Mouse (Mus musculus) hindbrain, embryonic 16.5 days (tissue): ENCODE data around the gene 1190002N15Rik. TPM values are rescaled to one million over a fixed set of nuclear protein-coding genes. Genes with fewer than 3 reads are reported as not detected.

ENCODE experiments used
- ATAC-seq: fragments of 200-750 bp; cut with Nextera tagmentation; 2 replicates; pipeline ENCODE4 v1.8.0; 2017; ENCODE audit warnings: moderate TSS enrichment, moderate library complexity
- H3K27ac ChIP-seq: fragments of 300-500 bp; sonication (generic); 2 replicates; pipeline ENCODE4 v1.5.1; 2014; ENCODE audit warnings: low read depth, mild to moderate bottlenecking, control low read depth, low read length, moderate library complexity
- H3K27me3 ChIP-seq: fragments of 300-500 bp; sonication (generic); replicated peaks from 2 replicates; pipeline ENCODE4 v1.6.1; 2014; ENCODE audit warnings: low read length; ENCODE audit not compliant: control insufficient read depth, insufficient read depth
- H3K36me3 ChIP-seq: fragments of 300-500 bp; sonication (generic); 2 replicates; pipeline ENCODE4 v1.6.1; 2014; ENCODE audit warnings: mild to moderate bottlenecking, low read length, moderate library complexity, mixed read lengths; ENCODE audit not compliant: control insufficient read depth, insufficient read depth
- H3K4me1 ChIP-seq: fragments of 300-500 bp; sonication (generic); 2 replicates; pipeline ENCODE4 v1.6.1; 2014; ENCODE audit warnings: low read depth, low read length; ENCODE audit not compliant: control insufficient read depth, insufficient read depth
- H3K4me2 ChIP-seq: fragments of 300-500 bp; sonication (generic); 2 replicates; pipeline ENCODE4 v1.6.1; 2014; ENCODE audit warnings: mild to moderate bottlenecking, low read length, control low read depth, moderate library complexity
- H3K4me3 ChIP-seq: fragments of 300-500 bp; sonication (generic); 2 replicates; pipeline ENCODE4 v1.5.1; 2014; ENCODE audit warnings: mild to moderate bottlenecking, low read length, control low read depth, moderate library complexity
- H3K9ac ChIP-seq: fragments of 300-500 bp; sonication (generic); 2 replicates; pipeline ENCODE4 v1.6.1; 2014; ENCODE audit warnings: low read depth, mild to moderate bottlenecking, control low read depth, low read length, moderate library complexity
- H3K9me3 ChIP-seq: fragments of 300-500 bp; sonication (generic); 2 replicates; pipeline ENCODE4 v1.6.1; 2014; ENCODE audit warnings: mild to moderate bottlenecking, low read length, moderate library complexity; ENCODE audit not compliant: control insufficient read depth
- WGBS: fragments of 180-500 bp; shearing (Covaris S2); extraction: QIAGEN DNeasy Blood & Tissue Kit; methylation state at CpG from one replicate; pipeline ENCODE4 v1.1.7; 2014; 5-methylcytosine and 5-hydroxymethylcytosine counted together
- polyA plus RNA-seq: library from polyadenylated mRNA; unstranded; fragments of >200 nt; fragmentation: Nextera tagmentation; extraction: Ambion mirVana; gene quantifications from 2 replicates; pipeline ENCODE4 v1.2.1, GENCODE M21; 2015

Gene 1190002N15Rik
- polyA plus RNA-seq, 1 experiment from 2014 or later, result 4.3 TPM

- no peak for ATAC-seq
- Histone ChIP-seq H3K9me3 (no peaks in the 10 kb centered on the region), H3K27me3 (no peaks in the 10 kb centered on the region), H3K9ac (no peak overlapping the region), H3K4me1 (no peaks in the 10 kb centered on the region), H3K36me3 (no peaks in the 10 kb centered on the region), H3K4me2 (no peak overlapping the region), H3K4me3 (no peak overlapping the region), H3K27ac (no peak overlapping the region)
- WGBS, result 81% methylated on average over 9 of the region's 9 CpGs
Measured at GRCm38 (mm10) chr9:94491467-94491866, 46.4 kb downstream of the 1190002N15Rik start.

DNA sequence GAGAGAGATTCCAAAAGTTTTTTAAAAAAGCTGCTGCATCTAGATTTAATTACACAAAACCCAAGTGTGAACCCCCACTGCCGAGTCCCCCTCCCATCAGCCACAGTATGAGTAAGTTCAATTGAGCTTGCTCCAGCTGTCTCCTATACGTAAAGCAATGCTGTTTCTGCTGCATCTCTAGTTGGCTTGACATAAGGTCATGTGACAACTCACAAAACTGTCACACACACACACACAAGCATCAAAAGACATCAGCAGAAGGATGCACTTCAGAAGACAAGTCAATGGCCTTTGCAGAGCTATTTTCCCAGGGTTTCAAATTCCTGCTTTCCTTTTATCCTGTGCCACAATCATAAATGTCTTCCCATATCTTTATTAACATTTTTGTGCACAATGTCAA, 49.9 kb downstream of the 1190002N15Rik start:
- Histone ChIP-seq H3K9ac (no peak overlapping the region), H3K36me3 (no peaks in the 10 kb centered on the region), H3K27ac (no peak overlapping the region), H3K4me3 (no peak overlapping the region), H3K4me2 (no peak overlapping the region), H3K4me1 (no peaks in the 10 kb centered on the region), H3K9me3 (no peaks in the 10 kb centered on the region), H3K27me3 (no peaks in the 10 kb centered on the region)
- no peak for ATAC-seq
- whole genome bisulfite sequencing, result 82% methylated on average over 2 of the region's 2 CpGs

DNA sequence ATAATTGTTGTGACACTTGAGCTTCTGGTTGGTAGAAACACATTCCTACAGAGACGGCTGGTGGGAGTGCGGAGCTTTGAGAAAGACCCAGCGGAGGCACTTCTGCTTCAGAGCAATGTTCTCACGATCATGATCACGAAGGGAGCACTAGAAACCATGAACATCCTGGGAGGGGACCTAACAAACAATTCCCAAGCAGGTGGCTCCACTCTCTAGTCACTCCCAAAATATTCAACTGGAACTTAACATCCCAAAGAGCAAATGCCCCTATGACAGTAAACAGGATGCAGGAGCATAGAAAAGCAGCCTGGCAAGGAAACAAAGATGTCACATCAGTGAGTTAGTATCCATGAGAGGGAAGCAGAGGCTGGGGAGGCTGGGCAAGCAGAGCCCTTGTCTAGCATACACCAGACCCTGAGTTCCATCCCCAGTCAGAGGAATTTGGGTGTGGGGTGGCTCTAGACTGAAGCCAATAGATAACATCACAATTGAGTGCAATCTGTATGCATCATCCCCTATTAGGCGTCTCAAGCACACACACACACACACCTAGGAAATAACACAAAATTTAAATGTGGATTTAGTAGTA, 54.5 kb downstream of the 1190002N15Rik start:
- Histone ChIP-seq H3K27me3 (no peaks in the 10 kb centered on the region), H3K9me3 (no peaks in the 10 kb centered on the region), H3K9ac (no peak overlapping the region), H3K36me3 (no peaks in the 10 kb centered on the region), H3K4me3 (no peak overlapping the region), H3K27ac (0 out of 2 replicates have a peak overlapping the region, but pooled peaks have one; percentile 6), H3K4me2 (no peak overlapping the region), H3K4me1 (no peaks in the 10 kb centered on the region)
- peak; percentile 51; the same call in 1 of the 2 replicates for ATAC-seq
- WGBS, result 56% methylated on average over 6 of the region's 6 CpGs

DNA sequence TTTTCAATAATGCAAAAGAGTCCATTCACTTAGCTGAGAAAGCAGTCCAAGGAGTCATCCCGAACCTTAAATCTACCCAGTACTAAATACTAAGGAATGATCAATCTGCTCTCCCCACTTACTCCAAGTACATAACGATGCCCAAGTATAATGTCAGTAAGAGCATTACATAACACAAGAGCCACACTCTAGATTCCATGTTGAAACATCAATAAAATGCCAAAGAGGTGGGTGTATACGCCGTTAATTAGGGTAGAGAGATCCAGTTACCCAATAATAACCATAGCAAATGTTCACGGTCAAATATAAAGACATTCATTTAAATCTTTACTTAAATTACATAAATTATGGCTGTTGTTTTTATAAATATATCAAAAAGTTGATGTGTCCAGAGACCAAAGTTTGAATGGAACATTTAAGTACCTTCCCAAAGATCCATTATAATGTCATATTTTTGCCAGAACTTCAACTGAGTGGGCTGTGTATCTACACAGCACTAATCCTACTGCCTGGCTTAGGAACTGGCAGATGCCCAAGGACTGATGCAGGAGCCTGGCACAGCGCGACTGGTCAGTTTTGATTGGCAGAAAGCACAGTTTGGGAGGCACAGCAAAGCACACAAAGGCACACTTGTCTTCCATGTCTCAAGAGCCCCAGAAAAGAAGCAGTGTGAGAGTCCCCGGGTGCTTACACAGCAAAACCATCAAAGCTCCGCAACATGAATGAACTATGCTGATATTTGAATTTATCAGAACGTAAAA, 55.5 kb downstream of the 1190002N15Rik start:
- ATAC-seq, result peak; percentile 96
- H3K4me1 ChIP-seq, result no peaks in the 10 kb centered on the region
- H3K9me3 ChIP-seq, result no peaks in the 10 kb centered on the region
- no peak overlapping the region for H3K27ac ChIP-seq
- H3K36me3 ChIP-seq, result no peaks in the 10 kb centered on the region
- H3K4me3 ChIP-seq, result no peak overlapping the region
- H3K4me2 ChIP-seq, result no peak overlapping the region; the same call in 1 of the 2 replicates
- no peak overlapping the region for H3K9ac ChIP-seq
- no peaks in the 10 kb centered on the region for H3K27me3 ChIP-seq
- WGBS, result 64% methylated on average over 10 of the region's 10 CpGs

GRCm38 (mm10) chr9:94481057-94481456, 56.8 kb downstream of the 1190002N15Rik start:
- ATAC-seq, result no peak
- Histone ChIP-seq H3K27ac (no peak overlapping the region), H3K4me2 (no peak overlapping the region), H3K9ac (no peak overlapping the region), H3K4me1 (no peaks in the 10 kb centered on the region), H3K27me3 (no peaks in the 10 kb centered on the region), H3K9me3 (no peaks in the 10 kb centered on the region), H3K4me3 (no peak overlapping the region), H3K36me3 (no peaks in the 10 kb centered on the region)
- 90% methylated on average over 16 of the region's 16 CpGs for WGBS

DNA sequence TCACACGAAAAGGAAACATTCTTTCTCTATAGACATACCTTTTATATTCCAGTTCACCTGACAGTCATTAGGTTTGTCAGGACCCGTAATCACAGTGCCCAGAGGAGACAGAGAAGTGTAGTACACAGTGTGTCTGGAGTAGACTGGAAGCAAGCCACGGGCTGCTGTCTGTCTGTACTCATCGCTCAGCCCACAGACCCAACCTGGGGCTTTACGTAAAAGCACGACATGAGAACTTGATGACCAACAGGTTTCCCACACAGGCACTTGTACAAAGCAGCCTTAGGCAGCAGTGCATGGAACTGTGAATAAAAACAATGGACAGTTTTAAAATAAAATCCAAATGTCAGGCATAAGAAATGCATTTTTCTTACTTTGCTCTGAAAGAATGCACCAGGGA, 58.5 kb downstream of the 1190002N15Rik start:
- Histone ChIP-seq H3K4me1 (no peaks in the 10 kb centered on the region), H3K27me3 (no peaks in the 10 kb centered on the region), H3K27ac (no peak overlapping the region), H3K36me3 (no peaks in the 10 kb centered on the region), H3K9ac (no peak overlapping the region), H3K4me2 (no peak overlapping the region), H3K9me3 (no peaks in the 10 kb centered on the region), H3K4me3 (no peak overlapping the region)
- ATAC-seq, result no peak
- WGBS, result 88% methylated on average over 6 of the region's 6 CpGs

GRCm38 (mm10) chr9:94478954-94479353, 58.9 kb downstream of the 1190002N15Rik start:
- Histone ChIP-seq H3K9ac (no peak overlapping the region), H3K4me2 (no peak overlapping the region), H3K9me3 (no peaks in the 10 kb centered on the region), H3K27ac (no peak overlapping the region), H3K4me3 (no peak overlapping the region), H3K36me3 (no peaks in the 10 kb centered on the region), H3K4me1 (no peaks in the 10 kb centered on the region), H3K27me3 (no peaks in the 10 kb centered on the region)
- WGBS, result 90% methylated on average over 6 of the region's 6 CpGs
- no peak for ATAC-seq

DNA sequence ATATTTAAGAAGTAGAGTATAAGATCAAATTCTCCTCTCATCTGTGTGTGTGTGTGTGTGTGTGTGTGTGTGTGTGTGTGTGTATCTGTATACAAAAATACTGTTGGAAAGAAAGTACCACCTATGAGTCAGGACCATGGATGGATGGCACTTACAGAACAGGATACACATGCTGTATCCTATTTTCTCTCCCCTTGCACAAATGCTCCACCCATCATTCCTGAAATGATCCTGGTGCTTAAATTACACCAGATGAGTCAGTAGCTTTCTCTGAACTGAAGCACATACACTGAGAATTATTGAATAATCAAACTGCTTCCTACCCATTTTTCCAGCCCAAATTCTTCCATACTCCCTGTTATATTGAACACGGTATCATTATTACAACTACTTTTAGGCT, 61.9 kb downstream of the 1190002N15Rik start:
- H3K4me2 ChIP-seq, result no peak overlapping the region
- ATAC-seq, result no peak
- WGBS, result 100% methylated on average over 1 of the region's 1 CpGs
- no peak overlapping the region for H3K9ac ChIP-seq
- no peak overlapping the region for H3K4me3 ChIP-seq
- H3K27me3 ChIP-seq, result no peaks in the 10 kb centered on the region
- H3K36me3 ChIP-seq, result no peaks in the 10 kb centered on the region
- no peaks in the 10 kb centered on the region for H3K4me1 ChIP-seq
- no peak overlapping the region for H3K27ac ChIP-seq
- H3K9me3 ChIP-seq, result no peaks in the 10 kb centered on the region

DNA sequence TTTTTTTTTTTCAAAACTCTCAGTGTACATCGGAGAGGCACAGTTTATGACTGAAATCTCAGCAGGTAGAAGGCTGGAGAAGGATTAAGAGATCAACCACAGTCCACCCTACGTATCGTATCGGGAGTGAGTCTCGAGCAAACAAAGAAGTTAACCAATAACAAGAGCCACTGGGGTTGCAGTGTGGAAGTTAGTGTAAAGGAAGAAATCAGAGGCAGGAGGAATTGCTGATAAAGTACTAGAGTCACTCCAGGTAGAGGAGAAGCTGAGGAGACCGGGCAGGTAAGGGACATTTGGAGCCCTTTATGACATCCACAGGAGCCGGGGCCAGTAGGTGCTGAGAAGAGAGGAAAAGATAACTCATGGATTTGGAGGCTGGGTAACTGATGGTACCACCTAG, 64.0 kb downstream of the 1190002N15Rik start:
- Histone ChIP-seq H3K9me3 (no peaks in the 10 kb centered on the region), H3K4me1 (no peaks in the 10 kb centered on the region), H3K27ac (no peak overlapping the region), H3K4me3 (no peak overlapping the region), H3K9ac (no peak overlapping the region), H3K27me3 (no peaks in the 10 kb centered on the region), H3K4me2 (no peak overlapping the region), H3K36me3 (no peaks in the 10 kb centered on the region)
- no peak for ATAC-seq
- WGBS, result 80% methylated on average over 7 of the region's 7 CpGs
